Mouse (Mus musculus): ENCODE results near the gene Pde6g.

DNA sequence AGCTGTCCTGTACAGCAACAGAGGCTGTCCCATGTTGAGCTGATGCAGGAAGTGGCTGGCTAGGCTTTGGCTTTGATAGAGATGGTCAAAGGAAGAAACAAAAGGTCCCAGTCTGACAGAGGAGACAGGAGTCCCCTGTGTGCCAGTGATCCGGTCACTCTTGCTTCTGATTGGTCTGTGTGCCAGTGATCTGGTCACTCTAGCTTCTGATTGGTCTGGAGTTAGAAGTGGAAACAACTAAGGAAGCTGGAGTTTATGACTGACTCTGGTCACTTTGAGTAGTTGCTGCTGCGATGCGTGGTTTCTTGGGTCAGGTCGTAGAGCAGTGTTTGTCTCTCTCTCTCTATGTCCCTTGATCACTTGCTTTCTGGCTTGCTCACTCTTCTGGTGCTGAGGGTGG lies 48.4 kb upstream of the Pde6g start:
- TF ChIP-seq CTCF (IDR thresholded peaks at IDR 0.05; ENCODE audit: low read depth, low read length) (no peak), POLR2A (IDR thresholded peaks at IDR 0.05; ENCODE audit: insufficient read depth, low read length) (no peak), EP300 (IDR thresholded peaks at IDR 0.05; ENCODE audit: insufficient read depth, low read depth, low read length) (no peak)

Measured in ES-Bruce4 (cell line).